Mouse (Mus musculus): ENCODE data around the gene Cacfd1.
A peak's percentile ranks its signal among the peaks of the same experiment; 100 is the strongest.

Cacfd1 gene

DNA sequence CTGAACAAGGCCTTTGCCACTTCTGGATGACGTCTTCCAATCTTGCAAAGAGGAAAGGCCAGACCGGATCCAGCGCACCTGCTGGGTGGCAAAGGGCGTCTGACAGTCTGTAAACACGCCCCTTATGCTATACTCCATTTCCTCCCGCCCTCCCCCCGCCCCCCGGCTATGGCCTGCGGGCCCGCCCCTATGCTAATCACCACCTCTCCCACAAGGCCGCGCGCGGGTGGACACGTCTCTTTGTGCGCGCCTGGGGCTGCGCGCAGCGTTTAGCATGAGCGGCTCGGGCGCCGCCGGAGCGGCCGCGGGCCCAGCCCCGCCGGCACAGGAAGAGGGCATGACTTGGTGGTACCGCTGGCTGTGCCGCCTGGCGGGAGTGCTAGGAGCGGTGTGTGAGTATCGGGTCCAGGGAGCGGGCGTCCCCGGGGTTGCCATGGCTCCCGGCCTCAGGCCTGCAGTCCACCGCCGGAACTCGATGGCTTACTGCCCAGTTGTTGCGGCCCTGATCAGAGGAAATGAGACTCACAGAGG is at the start of gene Cacfd1:
Gene Cacfd1, plus strand, starts transcription at position 213 of the 531 bp plus-strand sequence.
- peak; percentile 94 for DNase-seq (ENCODE audit: low spot score)

DNA sequence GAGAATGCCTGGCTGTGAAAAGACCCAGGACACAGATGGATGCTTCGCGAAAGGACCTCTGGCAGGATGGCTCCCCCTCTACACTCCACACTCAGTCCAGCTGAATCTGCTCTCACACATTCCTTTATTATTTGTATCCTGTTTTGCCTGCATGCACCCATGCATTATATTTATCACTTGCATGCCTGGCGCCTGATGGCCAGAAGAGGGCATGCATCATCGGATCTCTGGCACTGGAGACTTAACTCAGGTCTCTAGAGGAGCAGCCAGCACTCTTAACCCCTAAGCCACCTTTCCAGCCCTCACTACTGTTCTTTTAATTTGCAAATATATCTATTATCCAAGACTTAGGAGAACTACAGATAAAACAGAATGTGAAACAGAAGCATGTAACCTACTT is 49.0 kb upstream of the Cacfd1 start:
- DNase-seq (ENCODE audit: low spot score) = peak; percentile 4

DNA sequence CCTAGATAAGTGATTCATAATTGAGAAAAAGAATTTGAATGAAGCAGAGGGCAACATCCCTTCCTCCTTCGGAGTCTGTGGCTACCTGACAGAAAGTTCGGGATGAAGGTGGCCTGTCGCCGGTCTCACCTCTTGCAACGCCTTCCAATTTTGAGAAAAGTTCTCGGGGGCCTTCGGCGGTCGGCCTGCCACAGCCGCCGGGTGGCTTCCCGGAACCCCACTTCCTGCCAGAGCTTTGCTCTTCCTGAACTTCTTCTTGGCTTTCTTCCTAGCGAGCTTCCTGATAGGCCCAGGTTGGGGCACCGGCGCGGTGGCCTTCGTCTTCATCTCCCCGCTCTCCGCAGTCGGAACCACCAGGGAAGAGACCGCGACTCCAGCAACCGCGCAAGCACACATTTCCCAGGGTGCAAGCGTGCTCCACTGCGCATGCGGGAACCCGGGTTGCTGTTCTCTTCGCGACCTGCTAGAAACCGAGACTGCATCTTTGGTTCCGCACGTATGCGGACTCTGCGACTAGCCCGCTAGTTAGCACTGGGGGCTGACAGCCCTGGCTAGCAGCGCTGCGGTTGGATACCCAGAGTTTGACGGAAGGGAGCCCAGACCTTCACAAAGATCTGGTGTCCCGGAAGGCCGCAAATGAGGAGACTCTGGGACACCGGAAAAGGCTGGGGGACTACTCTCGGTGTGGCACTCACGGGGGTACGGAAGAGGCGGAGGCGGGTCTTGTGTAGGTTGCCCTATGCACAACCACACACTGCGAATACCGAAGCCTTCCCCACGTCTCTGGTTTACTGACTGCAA is 45.6 kb upstream of the Cacfd1 start, which contains the start of gene Rexo4:
Gene Rexo4, minus strand, starts transcription at position 464 of the 801 bp plus-strand sequence.
- peak; percentile 95 for DNase-seq (ENCODE audit: low spot score)

DNA sequence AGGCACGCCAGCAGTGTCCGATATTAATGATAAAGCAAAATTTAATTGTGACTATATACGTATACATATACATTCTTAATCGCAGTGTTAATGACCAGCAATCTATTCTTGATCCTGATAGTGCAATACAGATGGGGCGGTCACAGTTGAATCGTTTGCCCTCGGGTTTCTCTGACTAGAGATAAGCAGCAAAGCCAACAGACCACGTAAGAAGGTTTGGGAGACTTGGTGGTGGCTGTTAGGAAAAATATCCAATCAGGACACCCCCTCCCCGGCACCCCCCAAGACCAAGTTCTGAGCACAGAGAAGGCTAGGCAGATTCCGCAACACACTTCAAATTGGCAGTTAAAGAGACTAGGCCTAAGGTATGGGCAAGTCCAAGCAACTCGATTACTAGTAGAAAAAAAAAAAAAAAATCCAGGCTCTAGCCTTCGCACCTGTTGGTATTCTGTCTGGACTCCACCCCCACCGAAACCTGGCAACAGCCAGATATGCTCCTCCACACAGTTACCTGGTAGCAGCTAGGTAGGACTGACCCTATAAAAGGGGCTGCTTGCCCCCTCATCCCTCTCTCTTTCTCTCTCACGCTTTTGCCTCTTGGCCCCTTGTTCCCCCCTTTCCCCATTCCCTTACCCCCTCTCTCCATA is 44.9 kb upstream of the Cacfd1 start:
- DNase-seq (ENCODE audit: low spot score) = no peak

DNA sequence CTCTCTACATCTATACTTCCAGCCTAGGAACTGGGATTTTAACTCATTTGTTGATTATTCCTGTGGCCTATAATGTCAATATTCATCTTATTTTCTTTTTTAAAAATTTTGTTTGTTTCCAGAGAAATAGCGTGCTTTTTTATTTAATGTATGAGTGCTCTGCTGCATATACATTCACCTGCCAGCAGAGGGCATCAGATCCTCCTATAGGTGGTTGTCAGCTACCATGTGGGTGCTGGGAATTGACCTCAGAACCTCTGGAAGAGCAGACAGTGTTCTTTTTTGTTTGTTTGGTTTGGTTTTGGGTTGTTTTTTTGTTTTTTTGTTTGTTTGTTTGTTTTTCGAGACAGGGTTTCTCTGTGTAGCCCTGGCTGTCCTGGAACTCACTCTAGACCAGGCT is 42.5 kb upstream of the Cacfd1 start:
- no peak for DNase-seq (ENCODE audit: low spot score)

DNA sequence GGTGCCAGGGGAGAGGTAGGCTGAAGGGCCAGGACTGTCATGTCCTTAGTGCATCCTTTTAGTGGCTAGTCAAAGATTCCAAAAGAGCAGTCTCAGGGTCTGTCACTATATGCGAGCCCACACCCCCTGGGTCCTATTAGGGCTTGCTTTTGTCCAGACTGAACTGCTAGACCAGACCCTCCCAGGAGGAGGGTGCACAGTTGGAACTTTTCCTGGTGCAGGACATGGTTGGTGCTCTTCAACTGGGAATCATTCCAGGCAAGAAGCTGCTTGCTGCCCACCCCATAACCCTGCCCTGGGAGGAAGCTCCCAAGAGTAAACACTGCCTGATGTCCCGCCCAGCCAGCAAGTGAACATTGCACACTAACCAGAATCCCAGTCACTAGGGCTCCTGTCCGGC is 36.6 kb upstream of the Cacfd1 start, which contains the start of gene Adamts13:
Gene Adamts13, plus strand, starts transcription at position 301 of the 400 bp plus-strand sequence.
- DNase-seq (ENCODE audit: low spot score) = no peak

DNA sequence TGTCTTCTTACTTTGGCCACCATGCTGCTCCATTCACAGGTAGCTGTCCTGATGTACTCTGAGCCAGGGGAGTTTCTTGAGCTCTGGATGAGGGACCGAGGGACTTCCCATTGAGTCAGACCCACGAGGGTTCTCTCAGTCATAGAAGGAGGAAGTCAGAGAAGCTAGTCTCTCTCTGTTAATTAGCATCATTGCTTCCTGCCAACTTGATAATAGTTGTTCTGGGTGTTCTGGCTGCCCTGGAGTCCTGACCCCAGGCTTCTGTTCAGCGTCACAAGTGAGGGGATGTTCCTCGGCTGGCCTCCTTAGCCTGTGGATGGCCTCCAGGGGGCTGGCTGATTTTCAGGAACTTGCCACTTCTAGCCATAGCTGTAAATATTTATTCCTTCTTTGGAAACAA is 35.8 kb upstream of the Cacfd1 start:
- no peak for DNase-seq (ENCODE audit: low spot score)

DNA sequence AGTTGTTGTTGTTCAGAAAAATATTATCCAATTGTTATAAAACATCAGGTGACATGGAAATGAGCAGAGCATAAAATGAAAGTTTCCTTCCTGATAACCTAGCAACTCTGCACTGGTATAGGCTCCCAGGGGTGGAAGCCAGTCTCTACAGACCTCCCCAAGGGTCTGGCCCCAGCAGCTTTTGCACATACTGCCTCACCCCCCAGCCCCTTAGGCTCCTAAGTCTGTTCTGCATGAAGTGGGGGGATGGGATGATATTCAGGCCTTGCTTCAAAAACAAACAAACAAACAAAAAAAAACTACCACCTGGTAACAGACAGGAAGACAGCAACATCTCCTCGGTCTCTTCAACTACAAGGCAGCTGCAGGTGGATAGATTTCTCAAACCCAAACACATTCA is 29.4 kb upstream of the Cacfd1 start:
- DNase-seq (ENCODE audit: low spot score) = no peak

DNA sequence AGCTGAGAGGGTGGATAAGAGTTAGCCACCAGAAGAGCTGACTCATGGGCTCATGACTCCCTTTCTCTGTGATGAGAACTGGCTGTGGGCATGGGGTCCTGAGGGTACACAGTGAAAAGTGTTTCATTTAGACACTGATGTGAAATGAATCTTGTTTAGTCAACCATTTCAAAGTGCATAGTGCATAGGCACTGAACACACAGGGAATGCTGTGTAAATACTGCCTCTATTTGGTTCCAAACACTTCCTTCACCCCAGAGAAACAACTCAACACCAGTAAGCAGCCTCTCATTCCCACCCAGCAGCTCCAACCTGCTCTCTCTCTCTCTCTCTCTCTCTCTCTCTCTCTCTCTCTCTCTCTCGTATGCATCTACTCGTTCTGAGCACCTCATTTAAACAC is 25.5 kb upstream of the Cacfd1 start:
- no peak for DNase-seq (ENCODE audit: low spot score)

DNA sequence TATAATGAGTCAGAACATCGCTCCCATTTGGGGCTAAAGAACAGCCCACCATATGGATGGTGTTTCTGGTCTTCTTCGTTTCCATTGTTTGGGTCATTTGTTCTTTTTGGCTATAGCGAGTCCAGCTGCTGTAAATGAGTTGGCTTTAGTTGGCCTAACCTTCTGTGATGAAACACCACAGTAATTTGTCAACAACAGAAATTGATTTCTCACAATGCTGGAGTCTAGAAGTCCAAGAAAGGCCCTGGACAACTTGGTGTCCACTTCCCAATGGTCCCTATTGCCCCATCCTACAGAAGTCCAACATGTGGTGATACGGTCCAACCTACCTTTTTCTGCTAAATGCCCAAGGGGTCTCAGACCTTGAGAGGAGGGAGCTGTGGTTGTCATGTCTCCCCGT is 25.1 kb upstream of the Cacfd1 start:
- DNase-seq (ENCODE audit: low spot score) = no peak

DNA sequence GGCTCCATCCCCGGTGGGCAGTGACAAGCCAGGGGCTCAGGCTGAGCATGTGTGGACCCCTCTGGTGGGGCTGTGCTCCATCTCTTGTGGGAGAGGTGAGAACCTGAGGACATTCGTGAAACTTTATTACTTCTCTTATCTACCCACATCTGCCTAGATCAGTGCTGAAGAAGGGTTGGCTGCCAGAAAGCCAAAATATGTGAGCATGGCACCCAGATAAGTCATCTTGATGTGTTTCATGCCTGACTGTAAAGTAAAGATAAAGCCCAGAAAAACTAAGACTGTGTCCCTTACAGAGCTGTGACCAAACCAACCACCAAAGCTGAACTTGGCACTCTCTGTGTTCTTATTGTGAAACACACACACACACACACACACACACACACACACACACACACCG is 15.8 kb upstream of the Cacfd1 start:
- no peak for DNase-seq (ENCODE audit: low spot score)

DNA sequence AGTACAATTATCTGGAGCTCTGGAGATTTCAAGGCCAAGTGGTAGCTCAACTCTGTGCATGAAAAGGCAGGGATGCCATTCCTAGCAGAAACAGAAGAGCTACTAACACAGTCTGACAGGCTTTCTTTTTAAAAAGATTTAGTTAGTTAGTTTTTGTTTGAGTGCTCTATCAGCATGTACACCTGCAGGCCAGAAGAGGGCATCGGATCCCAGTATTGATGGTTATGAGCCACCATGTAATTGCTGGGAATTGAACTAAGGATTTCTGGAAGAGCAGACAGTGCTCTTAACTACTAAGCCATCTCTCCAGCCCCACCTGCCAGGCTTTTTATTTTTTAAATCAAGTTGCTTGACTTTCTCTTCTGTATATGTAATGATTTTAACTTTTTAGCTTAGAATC is 12.2 kb upstream of the Cacfd1 start:
- DNase-seq (ENCODE audit: low spot score) = peak; percentile 8

DNA sequence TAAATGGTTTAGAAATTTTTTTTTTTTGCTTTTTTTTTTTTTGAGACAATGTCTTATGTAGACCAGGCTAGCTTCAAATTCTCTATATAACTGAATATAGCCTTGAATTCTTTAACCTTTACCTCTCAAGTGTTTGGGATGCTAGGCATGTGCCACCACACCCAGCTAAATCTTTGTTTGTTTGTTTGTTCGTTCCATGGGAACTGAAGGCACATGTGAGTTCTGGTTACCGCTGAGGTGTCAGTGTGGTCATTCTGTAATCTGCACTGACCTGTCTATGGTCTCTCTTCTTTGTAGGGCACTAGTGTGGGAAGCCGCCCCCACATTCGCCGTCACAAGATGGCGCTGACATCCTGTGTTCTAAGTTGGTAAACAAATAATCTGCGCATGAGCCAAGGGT is 11.7 kb upstream of the Cacfd1 start:
- DNase-seq (ENCODE audit: low spot score) = no peak

DNA sequence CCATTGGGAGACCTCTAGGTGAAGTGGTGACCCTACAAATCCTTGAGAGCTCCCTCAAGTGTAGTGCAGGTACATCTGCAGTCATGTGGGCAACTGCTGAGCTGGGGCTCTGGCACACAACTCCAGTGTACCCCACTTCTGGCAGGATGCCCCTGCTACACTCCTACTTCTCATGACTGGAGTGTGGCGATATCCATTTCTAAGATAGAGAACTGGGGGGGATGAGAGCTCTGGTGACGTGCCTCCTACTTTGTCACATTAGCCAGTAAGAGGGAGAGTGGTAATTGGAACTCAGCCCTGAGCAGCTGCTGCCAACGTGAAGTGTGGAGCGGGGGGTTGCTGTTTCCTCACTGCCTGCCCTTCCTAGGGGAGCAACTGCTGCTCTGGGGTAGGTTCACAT is 3.5 kb upstream of the Cacfd1 start:
- DNase-seq (ENCODE audit: low spot score) = no peak

DNA sequence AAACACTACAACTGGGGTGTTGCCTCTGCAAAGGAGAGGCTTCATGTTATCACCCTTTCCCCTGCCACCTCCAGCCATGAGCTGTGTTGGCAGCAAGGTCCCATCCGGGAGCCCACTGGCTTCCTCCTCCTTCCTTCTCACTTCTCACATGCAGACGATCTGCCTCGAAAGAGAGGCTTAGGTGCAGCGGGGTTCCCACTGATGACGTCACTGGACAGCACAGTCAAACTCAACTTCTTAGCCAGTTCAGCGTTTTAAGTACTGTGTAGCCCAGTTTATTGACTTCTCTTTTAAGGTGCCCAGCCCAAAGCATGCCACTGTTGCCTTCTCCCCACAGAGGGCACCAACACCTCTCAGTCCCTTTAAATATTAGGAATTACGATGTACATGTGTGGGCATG is 2.0 kb upstream of the Cacfd1 start:
- DNase-seq (ENCODE audit: low spot score) = no peak

DNA sequence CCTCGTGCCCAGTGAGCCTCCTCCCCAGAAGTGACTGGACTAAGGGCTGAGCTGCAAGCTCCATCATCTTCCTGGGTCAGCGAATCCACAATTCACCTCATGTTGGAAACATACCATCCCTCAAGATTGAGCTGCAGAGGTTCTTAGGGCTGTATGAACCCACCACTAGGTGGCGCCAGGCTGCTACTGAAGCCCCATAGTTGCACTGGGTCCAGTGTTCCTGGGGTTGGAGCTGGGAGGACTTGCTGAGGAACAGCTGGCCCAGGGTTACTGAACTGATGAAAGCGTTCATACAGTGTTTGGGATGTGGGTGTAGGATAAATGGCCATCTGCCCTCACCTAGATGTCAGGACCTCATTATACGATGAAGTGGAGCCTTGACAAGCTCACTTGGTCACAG is 8.1 kb downstream of the Cacfd1 start:
- peak; percentile 81 for DNase-seq (ENCODE audit: low spot score)

DNA sequence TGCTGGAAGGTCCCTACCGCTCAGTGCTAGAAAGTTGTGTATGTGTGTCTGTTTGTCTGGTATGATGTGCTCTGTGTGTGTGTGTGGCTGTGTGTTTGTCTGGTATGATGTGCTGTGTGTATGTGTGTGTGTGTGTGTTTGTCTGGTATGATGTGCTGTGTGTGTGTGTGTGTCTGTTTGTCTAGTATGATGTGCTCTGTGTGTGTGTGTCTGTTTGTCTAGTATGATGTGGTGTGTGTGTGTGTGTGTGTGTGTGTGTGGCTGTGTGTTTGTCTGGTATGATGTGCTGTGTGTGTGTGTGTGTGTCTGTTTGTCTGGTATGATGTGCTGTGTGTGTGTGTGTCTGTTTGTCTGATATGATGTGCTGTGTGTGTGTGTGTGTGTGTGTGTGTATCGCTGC is 9.8 kb downstream of the Cacfd1 start:
- no peak for DNase-seq (ENCODE audit: low spot score)

DNA sequence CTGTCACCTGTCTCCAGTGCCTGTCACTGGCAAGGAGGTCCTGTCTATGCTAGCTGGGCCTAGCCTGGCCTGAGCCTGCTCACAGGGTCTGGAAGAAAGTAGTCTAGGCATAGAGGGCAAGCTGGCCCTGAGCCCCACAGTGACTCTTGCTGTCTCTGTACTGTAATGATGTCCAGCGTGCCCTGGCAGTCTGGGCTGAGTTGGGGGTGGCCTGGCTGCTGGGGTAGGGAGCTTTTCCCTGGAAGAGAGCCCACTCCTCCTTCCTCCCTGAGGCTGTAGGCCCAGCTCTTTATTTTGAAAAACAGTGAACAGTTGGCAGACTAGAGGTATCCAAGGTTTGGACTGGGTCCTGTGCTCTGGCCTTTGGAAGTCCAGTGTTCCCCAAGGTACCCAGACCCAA is 11.4 kb downstream of the Cacfd1 start:
- no peak for DNase-seq (ENCODE audit: low spot score)

DNA sequence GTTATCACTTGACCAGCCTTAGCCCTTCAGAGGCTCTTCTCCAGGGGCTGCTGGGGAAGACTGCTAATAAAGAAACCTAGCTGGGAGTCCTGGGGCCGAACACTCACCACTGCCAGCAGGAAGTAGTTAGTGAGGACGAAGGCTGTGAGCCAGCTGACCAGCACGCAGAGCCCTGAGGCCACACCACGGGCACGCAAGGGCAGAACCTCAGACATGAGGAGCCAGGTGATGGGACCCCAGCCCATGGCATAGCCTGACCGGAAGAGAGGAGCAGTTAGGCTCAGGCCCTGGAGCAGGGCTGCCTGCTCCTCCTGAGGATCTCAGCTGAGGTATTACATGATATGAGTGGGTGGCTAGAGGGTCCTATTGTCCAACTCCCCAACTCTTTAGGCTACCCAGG is 12.9 kb downstream of the Cacfd1 start:
- no peak for DNase-seq (ENCODE audit: low spot score)

DNA sequence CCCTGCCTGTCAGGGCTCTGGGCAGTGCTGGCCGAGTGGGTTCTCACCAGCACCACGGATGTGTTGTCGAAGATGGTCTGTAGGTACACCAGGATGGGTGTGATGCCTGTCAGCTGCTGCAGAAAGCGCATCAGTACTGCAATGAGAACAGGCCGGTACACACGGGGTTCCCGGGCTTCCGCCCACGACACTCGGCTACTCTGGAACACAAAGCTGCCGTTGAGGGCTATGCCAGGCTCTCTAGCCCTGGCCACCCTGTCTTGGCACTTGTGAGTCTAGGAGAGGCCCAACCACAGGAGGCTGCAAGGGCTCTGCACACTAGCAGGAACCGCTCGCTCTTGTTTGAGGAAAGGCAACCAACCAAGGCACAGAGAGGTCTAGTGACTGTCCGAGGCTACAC is 14.4 kb downstream of the Cacfd1 start:
- no peak for DNase-seq (ENCODE audit: low spot score)

DNA sequence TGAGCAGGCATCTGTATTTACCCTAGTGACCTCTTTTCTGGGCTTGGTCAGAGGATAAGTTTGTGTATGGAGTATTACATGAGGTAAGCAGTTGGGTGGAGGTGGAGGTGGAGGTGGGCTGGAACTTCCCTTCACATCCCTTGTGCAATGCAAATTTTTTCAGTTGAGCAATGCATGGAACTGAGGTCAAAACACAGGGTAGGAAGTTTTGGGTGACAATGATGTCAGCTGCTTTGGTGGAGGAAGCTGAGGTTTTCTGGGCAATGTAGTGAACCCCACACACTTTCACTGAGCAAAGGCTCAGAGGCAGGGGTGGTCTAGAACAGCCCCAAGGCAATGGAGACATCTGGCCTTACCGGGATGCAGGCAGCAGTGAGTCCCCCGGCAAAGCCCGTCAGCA is 15.8 kb downstream of the Cacfd1 start:
- no peak for DNase-seq (ENCODE audit: low spot score)

DNA sequence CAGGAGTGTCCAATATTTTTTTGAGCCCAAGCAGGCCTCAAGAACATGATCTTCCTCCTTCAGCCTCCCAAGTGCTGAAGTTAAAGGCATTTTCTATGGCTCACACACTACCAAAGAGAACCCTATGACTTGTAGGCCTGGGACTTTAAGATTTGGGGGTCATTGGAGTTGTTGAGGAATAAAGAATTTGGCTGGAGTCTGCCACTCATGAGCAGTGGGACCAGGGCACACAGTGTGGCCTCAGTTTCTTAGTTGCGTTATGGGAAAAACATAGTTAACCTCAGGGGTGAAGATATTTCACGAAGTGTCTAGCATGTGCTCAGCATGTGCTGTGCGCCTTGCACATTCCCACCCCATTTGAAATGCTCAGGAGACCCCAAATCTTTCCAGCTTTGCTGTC is 16.6 kb downstream of the Cacfd1 start:
- no peak for DNase-seq (ENCODE audit: low spot score)

DNA sequence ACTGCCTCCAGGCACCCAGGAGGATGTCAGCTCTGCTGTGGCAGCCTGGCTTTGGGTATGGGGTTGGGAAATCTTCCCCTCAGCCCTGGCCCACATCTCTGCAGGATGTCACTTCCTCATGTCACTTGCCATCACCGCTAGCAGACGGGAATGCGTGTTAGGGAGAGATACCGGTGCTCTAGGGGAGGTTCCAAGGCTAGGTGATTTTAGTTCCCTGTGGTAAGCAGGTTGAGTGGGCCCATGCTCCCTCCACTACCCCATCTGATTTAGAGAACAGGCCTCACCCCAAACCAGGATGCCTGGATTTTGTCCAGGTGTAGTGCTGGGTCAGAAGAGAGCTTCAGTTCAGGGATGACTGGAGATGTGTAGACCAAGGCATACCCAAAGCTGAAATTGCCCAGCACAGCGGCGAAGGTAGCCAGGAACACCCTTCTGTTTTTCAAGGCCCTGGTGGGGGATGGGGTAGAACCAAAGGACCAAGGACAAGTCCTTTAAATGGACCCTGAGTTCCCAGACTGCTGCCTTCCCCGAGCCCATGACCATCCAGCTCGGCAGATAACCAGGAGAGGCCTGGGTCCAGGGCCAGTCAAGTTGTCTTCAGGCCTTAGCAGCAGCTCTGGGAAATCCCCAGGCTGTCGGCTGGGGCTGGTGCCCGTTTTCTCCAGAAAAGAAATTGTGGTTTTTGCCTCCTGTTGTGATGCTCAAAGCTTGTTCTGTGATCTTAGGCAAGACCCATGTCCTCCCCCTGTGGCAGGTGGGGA is 17.3 kb downstream of the Cacfd1 start:
- DNase-seq (ENCODE audit: low spot score) = no peak

All from embryo, embryonic 10.5 days (tissue).